Mouse (Mus musculus) kidney, adult 11 months (tissue): ENCODE data around the gene P4ha2.

Experiments used
- DNase-seq: peaks from one replicate; pipeline ENCODE4 v3.0.0; 2022

The P4ha2 gene

DNA sequence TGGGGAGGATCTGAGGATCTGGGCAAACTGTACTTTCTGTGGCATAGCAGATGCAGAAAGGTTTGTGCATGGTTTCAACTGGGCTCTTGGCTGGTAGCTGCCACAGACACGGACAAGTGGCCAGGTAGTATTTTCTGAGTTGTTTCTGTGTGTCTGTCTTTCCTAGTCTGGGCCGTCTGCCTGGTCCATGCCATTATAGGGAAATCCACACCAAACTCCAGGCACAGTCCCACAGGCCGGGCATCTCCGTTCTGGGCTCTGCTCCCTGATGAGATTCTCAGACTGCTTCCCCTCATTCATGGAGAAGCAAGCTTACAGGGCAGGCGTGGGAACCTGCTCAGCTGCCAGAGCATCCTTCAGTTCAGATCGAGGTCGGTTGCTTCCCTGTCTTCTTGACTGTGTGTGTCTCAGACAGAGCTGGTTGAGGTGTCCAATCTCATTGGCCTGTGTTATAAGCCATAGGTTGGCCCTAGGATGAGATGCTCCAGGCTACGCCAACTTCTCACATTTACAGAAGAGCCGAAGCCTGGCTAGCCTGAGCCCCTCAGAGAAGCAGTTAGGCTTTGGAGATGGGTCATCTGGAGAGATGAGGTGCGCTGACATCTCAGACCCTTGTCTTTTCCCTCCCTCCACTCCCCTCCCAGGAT lies at the start of gene P4ha2:
Gene P4ha2, plus strand, starts transcription at position 51 of the 647 bp plus-strand sequence.
- DNase-seq = no peak

DNA sequence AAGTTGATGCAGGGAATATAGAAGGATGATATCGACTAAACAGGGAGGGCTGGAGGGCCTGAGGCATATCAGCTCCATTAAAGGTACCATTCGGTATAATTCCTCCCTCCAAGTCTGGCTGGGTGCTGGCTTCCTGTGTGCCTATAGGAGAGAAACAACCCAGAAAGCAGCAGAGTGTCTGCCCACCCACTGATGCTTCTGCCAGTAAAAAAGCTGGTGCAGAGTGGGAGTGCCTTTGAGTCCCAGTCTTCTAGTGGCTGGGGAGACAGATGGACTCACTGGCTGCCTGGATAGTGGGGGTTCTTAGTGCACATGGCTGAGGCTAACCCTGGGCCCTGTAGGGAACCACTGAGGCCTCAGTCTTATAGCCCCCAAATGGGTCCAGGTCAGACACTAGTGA lies 49.7 kb upstream of the P4ha2 start:
- no peak for DNase-seq

DNA sequence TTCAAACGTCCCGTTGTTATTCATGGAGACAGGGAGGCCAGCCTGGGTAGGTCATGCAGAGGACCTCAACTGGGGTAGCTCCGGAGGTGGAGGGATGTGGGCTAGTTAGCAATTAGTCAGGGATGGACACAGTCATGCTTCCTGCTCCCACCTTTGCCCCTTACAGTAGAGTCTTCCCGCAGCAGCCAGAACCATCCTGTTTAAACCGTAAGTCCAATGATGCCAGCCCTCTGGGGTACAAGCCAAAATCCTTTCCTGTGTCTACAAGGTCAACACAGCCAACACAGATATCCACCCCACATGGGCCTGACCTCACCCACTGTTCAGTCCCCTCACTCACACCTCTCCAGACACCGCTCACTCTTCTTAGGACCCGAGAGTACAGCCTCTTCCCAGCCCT lies 48.7 kb upstream of the P4ha2 start:
- peak; percentile 92 for DNase-seq

DNA sequence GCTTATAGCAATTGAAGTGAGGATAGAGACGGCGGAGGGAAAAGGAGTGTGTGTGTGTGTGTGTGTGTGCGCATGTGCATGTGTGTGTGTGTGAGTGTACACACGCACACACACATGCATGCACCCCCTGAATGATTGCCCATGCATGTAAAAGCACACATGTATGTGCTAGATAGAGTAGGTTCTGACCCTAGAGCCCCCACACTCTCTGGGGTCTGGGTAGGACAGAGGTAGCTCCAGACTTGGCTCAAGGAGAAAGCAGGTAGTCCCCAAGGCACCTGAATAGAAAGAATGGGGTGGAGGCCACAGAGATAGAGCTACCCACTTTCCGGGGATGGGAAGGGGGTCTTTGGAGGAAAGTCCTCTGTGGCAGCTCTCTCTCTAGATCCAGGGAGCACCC lies 47.8 kb upstream of the P4ha2 start:
- DNase-seq = no peak

DNA sequence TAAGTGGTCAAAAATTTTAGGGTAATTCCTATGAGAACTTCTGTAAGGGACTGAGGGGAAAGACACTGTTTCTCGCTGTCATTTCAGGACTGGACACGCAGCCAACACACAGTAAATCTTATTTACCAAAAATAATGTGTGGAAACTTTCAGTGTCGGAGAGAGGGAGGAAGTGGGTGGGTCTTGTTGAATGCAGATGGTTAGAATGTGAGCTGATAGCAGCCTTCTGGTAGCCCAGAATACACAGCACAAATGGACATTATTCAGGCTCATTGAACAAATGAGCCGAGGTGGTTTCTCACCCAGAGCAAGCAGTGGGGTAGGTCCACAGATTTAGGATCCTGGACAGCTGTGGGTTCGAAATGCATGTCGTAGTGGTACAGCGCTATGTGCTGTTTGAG lies 46.8 kb upstream of the P4ha2 start:
- DNase-seq = peak; percentile 1

DNA sequence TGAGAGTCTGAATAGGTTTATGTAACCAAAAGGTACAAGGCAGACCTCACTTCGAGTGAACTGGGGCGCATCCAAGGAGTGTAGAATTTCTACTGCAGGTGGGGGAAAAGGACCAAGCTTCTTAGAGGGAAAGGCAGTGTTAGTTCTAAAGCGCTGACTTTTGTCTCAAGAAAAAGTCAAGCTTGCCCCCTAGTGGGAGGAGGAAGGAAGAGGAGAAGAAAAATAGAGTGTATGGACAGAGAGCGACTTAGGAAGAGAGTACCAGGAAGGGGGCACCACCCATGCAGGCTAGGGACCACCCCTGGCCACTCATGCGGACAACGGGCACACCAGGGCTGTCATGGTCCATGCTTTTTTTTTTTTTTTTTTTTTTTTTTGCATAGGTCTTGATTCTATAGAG lies 45.6 kb upstream of the P4ha2 start:
- peak; percentile 46 for DNase-seq

DNA sequence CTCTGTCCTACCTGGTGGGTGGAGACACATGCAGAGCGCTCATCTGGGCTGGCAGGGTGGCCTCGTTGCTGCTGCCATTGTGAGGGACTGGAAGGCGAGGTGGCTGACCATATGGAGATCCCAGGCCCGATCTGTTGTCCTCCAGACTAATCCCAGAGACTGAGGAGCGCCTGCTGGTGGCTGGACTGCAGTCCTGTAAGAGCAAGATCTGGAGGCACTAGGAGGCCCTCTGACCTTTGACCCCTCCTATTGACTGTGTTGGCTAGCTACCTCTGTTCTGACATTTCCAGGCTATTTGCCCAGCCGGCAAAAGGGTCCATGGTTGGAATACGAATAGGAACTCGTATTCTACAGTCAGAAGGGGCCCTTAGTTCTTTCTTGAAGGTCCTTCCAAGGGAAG lies 43.8 kb upstream of the P4ha2 start:
- DNase-seq = peak; percentile 72

DNA sequence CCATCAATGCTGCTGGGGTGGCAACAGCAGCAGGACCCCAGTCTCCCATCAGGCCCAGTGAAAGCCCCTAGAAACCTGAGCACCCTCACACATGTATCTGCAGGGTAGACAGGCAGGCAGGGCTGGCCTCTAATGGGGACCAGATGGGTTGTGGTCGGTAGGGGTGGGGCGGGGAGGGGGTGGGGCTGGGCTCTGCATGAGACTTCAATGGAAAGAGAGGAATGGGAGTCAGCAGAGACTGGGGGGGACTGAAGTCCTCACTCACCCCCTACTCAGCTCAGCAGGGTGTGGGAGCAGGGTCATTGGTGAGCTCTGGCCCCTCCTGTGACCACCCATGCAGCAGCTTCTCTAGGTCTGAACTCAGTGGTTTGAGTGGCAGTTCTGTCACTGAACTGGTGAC lies 42.5 kb upstream of the P4ha2 start:
- no peak for DNase-seq

DNA sequence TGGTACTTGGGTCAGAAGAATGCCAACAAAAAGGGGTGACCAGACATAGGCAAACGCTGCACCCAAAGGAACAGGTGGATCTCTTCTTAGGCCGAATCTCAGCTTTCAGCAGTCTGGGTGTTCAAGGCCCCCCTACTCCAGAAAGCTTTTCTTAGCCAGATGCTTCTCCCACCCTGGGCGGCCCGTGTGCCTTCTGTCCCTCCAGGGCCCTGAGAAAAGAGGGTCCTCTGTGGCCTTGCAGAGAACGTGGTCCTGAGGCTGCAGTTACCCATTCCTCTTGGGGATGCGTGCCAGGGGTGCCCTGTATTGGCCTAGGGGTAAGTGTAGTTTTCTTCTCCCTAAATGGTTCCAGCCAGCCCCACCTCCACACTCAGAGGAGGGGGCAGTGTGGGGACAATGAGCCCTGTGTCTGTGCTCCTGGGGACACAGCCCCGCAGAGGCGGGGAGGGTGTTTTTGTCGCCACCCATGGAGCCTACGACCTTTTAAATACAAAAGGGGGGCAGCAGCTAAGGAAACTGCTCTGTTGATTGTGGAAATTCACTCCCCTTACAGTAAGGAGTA lies 41.8 kb upstream of the P4ha2 start:
- DNase-seq = peak; percentile 2

DNA sequence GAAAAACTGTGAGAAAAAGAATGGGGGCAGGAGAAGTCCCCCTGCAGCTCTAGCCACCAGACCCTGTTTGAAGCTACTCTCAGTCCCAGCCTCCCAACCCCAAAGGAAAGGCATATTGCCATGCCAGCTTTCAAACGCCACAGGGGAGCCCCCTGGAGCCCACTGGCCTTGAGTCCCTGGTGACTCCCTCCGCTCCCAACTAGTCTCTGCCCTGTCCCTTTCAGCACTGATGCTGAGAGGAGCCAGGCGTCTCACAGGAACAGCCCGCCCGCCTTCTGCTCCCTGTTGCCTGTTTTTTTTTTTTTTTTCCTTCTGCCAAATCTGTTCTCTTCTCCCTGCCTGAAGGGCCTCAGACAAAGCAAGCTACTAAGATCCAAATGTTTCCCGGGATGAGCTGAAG lies 41.3 kb upstream of the P4ha2 start:
- DNase-seq = no peak

DNA sequence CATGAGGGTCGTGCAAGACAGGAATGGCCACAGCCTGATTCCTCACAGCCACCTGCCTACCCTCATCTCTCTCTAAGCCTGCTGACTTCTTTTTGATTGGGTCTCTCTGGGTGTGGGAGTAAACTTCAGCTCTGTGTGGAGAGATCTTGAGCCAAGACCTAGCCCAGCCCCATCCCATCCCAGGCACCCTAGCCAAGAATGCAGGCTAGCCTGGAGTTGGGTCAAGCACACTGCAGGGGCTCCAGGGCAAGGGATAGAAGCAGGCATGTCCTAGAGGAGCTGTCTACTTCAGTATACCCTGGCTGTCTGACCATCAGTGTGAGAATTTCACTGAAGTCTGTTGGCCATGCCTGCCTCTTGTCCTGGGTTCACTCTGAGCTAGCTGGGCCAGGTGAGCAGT lies 40.4 kb upstream of the P4ha2 start:
- peak; percentile 4 for DNase-seq

DNA sequence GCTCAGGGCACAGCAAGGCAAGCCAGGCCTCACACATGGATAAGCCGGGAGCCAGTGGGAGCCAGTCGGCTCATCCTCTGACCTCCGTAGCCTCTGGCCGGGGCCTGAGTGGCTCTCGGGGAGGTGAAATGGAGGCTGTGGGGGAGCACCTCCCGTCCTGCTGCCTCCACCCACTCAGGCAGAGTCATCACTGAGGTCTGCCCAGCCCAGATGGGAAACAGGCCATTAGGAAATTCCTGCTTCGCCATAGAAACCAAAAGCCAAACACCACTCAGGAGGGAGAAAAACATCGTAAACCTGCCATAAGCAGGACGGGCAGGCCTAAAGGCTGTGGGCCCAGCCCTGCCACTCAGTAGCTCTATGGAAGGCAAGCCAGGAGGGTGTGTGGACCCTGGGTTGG lies 39.6 kb upstream of the P4ha2 start:
- DNase-seq = peak; percentile 54

DNA sequence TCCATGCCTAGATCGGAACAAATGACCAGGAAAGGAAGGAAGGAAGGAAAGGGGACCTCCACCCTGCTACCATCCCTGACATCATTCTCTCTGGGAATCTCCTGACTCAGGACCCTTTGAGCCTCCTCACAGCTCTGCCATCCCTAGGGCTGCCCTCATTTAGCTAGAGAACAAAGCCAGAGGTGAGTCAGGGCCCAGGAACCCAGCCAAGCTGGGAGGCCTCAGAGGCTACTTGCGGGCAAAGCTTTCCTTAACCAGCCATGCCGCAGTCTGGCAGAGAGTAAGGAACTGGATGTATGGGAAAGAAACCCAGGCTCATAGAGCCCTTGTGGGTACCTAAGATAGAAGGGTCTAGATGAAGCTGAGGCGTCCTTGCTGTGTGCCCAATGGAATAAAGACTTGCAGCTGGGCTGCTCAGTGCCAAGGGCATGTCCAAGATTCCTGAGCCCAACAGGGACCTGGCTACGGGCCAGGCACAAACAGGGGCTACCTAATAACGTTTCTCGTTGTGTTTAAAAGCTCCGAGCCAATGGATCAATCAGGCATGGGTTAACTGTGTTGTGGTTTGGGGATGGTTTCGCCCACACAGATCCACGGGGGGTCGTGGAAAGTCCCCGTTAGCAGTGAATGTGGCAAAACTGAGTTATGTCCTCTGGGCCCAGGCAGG lies 37.7 kb upstream of the P4ha2 start:
- DNase-seq = peak; percentile 39

DNA sequence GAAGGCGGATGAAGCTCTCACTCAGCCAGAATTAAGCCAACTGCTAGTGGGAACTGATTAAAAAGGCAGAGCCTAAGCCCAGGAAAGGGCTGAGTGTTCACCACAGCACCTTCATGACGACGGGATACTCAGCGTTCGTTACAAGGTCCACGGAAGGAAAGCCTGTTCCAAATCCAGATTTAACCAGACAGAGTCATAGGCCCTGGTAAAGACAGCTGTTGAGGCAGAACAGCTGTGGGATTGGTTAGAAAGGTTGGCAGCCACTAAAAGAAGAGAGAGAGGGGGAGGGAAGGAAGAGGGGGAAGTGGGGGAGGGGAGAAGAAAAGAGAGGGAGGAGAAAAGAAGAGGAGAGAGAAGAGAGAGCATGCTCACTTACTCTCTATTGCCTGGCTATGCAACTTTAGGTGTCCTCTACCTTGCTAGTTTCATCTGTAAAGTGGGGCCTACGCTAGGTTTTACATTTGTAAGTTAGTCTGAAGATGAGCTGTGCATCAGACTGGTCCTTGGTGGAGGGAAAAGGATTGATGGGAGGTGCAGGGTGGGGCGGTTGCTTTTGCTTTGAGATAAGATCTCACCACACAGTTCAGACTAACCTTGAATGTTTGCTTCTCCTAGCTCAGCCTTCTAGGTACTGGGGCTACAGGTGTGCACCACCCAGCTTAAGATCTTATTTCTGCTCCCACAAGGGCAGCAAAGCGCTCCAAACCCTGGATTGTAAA lies 37.0 kb upstream of the P4ha2 start:
- peak; percentile 33 for DNase-seq

DNA sequence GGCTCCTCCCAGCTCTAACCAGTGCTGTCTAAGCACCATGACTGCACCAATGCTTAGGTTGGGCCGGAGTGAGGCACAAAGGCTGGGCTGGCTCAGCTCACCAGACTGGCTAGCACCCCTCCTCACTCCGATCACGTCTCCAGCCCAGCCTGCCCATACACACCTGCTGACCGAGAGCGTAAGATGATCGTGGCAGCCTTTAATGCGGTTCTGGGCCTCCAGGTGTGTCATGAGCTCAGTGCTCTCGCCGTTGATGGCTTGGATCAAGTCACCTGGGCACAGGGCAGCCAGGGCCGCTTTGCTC lies 36.5 kb upstream of the P4ha2 start:
- DNase-seq = no peak

DNA sequence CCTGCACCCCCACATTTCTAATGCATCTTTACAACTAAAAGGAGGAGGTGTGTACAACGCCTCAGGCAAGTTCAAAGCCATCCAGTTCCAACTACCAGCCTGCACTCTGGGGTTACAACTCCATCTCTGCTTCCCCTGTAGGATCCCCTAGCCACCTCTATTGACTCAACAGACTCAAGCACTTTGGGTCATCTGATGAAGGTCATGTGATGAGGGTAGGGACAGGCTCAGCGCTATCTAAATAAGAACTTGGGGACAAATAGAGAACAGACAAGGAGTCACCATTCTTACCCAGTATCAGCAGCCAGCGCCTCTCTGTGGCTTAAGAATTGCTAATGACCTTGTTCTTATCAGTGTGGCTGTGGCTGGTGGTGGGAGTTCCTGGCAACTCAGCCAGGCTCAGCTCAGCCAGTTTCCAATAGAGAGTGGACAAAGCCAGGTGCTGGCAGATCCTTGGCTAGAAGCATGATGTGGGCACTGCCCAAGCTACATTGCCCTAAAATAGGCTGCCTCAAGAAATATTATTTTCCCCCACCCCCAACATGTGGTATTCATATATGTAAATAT lies 35.4 kb upstream of the P4ha2 start:
- no peak for DNase-seq

DNA sequence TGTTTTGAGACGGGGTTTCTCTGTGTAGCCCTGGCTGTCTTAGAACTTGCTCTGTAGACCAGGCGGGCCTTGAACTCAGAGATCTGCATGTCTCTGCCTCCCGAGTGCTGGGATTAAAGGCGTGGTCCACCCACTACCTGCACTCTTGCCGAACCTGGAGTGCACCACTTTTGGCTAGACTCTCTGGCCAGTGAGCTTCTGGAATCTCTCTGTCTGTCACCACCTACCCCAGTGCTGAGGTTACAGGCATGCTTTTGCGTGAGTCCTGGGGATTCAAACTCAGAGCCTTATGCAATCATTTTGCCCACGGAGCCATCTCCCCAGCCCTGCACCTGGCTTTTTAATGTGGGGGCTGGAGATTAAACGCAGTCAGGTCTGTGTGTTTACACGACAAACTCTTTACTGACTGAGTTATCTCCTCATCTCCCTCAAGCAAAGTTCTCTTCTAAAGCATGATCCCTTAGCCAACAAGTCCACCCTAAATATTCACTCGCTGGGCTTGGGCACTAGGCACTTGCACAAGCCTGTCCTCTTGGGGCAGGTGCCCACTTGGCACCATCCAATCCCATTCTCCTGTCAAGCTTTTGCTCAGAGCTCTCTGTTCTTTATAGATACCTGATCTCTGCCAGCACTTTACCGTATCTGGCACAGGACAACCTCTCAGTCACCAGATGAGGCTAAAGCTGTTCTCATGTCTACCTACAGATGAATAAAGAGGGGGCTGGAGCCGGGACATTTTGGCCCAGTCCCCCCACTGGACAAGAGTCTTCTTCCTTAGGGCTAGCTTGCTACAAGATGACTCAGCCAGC lies 34.6 kb upstream of the P4ha2 start:
- no peak for DNase-seq

DNA sequence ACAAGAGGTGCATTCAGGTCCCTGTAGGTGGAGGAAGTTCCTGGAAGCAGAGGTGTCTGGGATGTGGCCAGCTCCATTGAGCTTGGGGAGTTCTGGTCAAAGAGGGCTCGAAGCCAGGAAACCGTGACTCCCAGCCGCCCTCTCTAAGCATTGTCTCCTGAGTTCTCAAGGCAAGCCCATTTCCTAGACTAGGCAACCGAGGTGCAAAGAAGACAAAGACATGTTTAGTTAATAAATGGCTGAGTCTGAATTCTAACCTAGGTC lies 34.0 kb upstream of the P4ha2 start:
- DNase-seq = peak; percentile 4

DNA sequence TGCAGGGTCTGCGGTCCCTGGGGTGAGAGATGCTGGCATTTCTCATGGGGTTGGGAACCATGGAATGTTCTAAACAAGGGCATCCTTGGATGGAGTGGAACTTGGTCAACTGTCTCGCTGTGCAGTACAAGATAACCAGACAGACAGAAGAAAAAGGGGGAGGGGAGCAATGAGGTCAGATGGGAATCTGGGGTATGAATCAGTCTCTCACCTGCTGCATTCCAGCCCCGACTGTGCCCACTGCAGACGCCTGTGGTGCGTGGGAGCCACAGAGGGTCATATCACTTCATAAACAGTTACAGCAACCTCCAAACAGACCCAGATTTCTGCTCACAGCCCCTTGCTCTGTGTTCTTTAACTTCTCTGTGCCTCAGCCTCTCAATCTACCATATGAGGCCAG lies 33.5 kb upstream of the P4ha2 start:
- DNase-seq = no peak

DNA sequence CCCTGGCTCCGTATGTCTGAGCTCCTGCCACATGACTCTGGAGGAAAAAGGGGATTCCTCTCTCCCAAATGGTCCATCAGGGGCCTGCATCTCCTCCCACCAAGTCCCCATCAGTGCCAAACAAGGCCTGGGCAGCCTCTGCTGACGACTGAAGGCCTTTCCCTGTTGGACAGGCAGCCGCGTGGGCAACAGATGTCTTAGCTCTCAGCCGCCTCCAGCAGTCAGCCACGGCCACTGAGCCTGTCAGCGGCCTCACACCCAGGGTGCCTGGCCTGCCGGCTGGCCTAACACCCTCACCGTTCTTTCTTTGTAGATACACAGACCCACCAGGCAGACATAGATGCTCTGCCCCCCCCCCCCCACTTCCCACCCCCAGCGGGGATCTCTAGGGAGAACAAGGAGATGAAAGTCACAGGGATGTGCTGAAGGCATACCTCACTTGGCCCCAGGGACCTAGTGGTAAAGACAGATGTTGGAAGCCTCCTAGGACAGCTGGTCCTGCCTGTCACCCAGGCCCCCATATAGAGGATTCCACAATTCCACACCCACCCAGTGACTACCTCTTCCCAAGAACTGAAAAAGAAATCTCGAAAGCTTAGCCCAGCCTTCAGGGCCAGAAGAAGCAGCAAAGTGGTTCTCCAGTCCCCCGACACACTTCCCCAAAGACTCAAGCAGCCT lies 32.4 kb upstream of the P4ha2 start:
- peak; percentile 5 for DNase-seq

DNA sequence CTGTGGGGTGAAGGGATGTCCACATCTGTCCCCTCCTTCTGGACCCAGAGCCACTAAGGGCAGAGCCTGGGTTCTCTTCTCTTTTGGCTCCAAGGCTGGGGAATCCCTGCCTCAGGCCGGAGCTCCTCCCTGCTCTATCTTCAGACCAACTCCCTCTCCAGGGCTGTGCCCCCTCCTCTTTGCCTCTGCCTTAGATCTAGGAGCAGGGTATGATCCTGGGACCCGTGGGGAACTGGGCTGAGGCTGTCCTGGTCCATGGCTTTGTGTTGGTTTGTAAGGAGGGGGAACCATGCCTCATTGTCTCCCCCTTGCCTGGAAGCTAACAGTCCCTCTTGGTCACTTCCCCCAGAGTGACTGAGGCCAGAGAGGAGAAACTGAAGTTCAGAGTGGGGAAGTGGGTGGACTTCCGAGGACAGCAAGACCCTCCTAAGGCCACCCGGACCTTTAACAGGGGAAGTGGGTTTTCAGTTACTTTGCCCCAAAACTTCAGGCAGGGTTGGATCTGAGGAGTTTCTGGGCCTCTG lies 31.8 kb upstream of the P4ha2 start:
- no peak for DNase-seq
